Mouse (Mus musculus) CH12.LX (cell line): ENCODE data around the gene Gbgt1.

Source experiments
- CTCF ChIP-seq, 2 experiments: IDR thresholded peaks in 1 of 2; conservative IDR thresholded peaks in 1 of 2; 2 replicates each; pipeline ENCODE4 v1.5.1; 2011 to 2012; ENCODE audit warnings: low read depth in 2 of 2, low read length in 2 of 2, improper control_type of control experiment in 1 of 2, inconsistent platforms in 1 of 2, mild to moderate bottlenecking in 1 of 2, moderate library complexity in 1 of 2
- POLR2A ChIP-seq: IDR thresholded peaks from 2 replicates; pipeline ENCODE4 v1.6.1; 2011; ENCODE audit warnings: low read depth, mild to moderate bottlenecking, improper control_type of control experiment, low read length
- TCF12 ChIP-seq: IDR thresholded peaks from 2 replicates; pipeline ENCODE4 v1.6.1; 2014; ENCODE audit warnings: low read depth, mild to moderate bottlenecking, inconsistent platforms, low read length, improper control_type of control experiment
- USF2 ChIP-seq: conservative IDR thresholded peaks from 2 replicates; pipeline ENCODE4 v1.6.1; 2011; ENCODE audit warnings: low read depth, low read length, improper control_type of control experiment
- ZC3H11A ChIP-seq: IDR thresholded peaks from 2 replicates; pipeline ENCODE4 v1.6.1; 2012; ENCODE audit warnings: low read depth, mild to moderate bottlenecking, inconsistent platforms, low read length, improper control_type of control experiment
- ZNF384 ChIP-seq: IDR thresholded peaks from 2 replicates; pipeline ENCODE4 v1.6.1; 2012; ENCODE audit warnings: low read depth, low read length, improper control_type of control experiment, inconsistent platforms

DNA sequence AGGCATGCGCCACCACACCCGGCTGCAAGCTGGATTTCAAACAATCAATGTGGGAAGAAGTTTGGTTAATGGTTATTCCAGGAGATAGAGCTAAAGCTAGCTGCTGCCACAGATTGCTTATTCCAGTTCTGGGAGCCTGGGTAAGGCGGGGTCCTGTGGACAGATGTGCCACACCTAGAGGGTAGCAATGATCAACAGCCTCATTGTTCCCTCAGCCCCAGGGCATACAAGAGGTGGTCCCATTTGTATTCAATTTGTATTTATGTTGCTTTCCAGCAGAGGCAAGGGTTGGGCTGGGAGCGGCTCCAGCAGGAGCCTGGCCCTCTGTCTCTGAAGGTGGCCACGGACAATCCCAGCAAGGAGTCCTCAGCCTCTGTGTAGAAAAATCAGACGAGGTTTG is 9.6 kb downstream of the Gbgt1 start:
- TF ChIP-seq ZC3H11A (no peak), ZNF384 (no peak), CTCF (conservative IDR thresholded peaks at IDR 0.05 in 1 of 2, IDR thresholded peaks at IDR 0.05 in 1 of 2; ENCODE audit: low read depth in 2 of 2, low read length in 2 of 2) (no peak), USF2 (no peak), POLR2A (no peak), TCF12 (no peak)
